Mouse (Mus musculus): Measurements from ENCODE around the gene Mrpl21. TPM values are rescaled to one million over a fixed set of nuclear protein-coding genes. Genes with fewer than 3 reads are reported as not detected.
A peak's percentile ranks its signal among the peaks of the same experiment; 100 is the strongest.

Mrpl21 gene
- total and polyA plus RNA-seq, 3 experiments: 86.0 to 129 (median 116) TPM

- in situ Hi-C loops (cut with MboI; ENCODE audit: low pct_ligation_motif_present, low pct_unique_long_range_greater_than_20kb, low sequenced_read_pairs): no loop called here
- TF ChIP-seq JUND (conservative IDR thresholded peaks at IDR 0.05; ENCODE audit: low read depth, low read length) (no peak), KAT2A (IDR thresholded peaks at IDR 0.05; ENCODE audit: insufficient replicate concordance, low read length) (no peak), E2F4 (IDR thresholded peaks at IDR 0.05; ENCODE audit: insufficient replicate concordance, low read depth, low read length) (no peak), IRF4 (IDR thresholded peaks at IDR 0.05; ENCODE audit: low read depth, low read length) (no peak), PAX5 (IDR thresholded peaks at IDR 0.05; ENCODE audit: low read length) (no peak), TCF12 (IDR thresholded peaks at IDR 0.05; ENCODE audit: low read depth, low read length) (no peak), MYC (IDR thresholded peaks at IDR 0.05; ENCODE audit: low read depth, low read length) (no peak), ZNF384 (IDR thresholded peaks at IDR 0.05; ENCODE audit: low read depth, low read length) (no peak), UBTF (IDR thresholded peaks at IDR 0.05; ENCODE audit: low read depth, low read length) (no peak), TBP (conservative IDR thresholded peaks at IDR 0.05; ENCODE audit: low read depth, low read length) (no peak), POLR2A (IDR thresholded peaks at IDR 0.05; ENCODE audit: low read depth, low read length) (no peak), RCOR1 (conservative IDR thresholded peaks at IDR 0.05; ENCODE audit: low read depth, low read length) (no peak), ETS1 (conservative IDR thresholded peaks at IDR 0.05; ENCODE audit: low read depth, low read length) (no peak), NRF1 (IDR thresholded peaks at IDR 0.05; ENCODE audit: low read depth, low read length) (no peak)
- dilution Hi-C loops (cut with MboI; ENCODE audit: extremely low pct_ligation_motif_present, extremely low pct_unique_long_range_greater_than_20kb, low sequenced_read_pairs): no loop called here
Measured at GRCm38 (mm10) chr19:3275744-3276365, 6.8 kb upstream of the Mrpl21 start.

GRCm38 (mm10) chr19:3281886-3282285, 815 bp upstream of the Mrpl21 start:
- Histone ChIP-seq H3K27me3 (replicated peaks) (no peaks in the 10 kb centered on the region), H3K79me2 (replicated peaks; ENCODE audit: control insufficient read depth, extremely low read depth, insufficient read depth, poor library complexity, severe bottlenecking) (peaks cover 27% of the 10 kb centered on the region), H3K4me2 (ENCODE audit: insufficient read depth, low read depth, poor library complexity, severe bottlenecking) (peak overlapping the region; percentile 79), H3K9ac (ENCODE audit: insufficient read depth, low read depth) (peak overlapping the region; percentile 85), H3K36me3 (replicated peaks in 1 of 2; ENCODE audit: control insufficient read depth in 1 of 2, insufficient read depth in 1 of 2, low read length in 1 of 2) (peaks cover 50 to 70% of the 10 kb centered on the region in 2 experiments), H3K27ac (ENCODE audit: insufficient read depth, low read depth) (no peak overlapping the region), H3K9me3 (replicated peaks; ENCODE audit: low read length) (no peaks in the 10 kb centered on the region), H3K4me3 (replicated peaks in 1 of 3; ENCODE audit: low read depth in 2 of 3, low read length in 2 of 3, poor library complexity in 1 of 3) (peak overlapping the region; percentile 92 to 97 (median 95)), H3K4me1 (ENCODE audit: control insufficient read depth in 1 of 2, insufficient read depth in 2 of 2) (peaks cover 9 to 28% of the 10 kb centered on the region in 2 experiments)
- peak; percentile 8 for DNase-seq (ENCODE audit: extremely low read depth)
- dilution Hi-C loops (cut with MboI; ENCODE audit: extremely low pct_ligation_motif_present, extremely low pct_unique_long_range_greater_than_20kb, low sequenced_read_pairs): no loop called here
- 0 out of 2 replicates have a peak, but pooled peaks have one; percentile 23 for TF ChIP-seq MAX (IDR thresholded peaks at IDR 0.05; ENCODE audit: low read length)
- no peak for TF ChIP-seq POLR2AphosphoS2 (IDR thresholded peaks at IDR 0.05; ENCODE audit: low read depth, low read length)
- in situ Hi-C loops (cut with MboI; ENCODE audit: low pct_ligation_motif_present, low pct_unique_long_range_greater_than_20kb, low sequenced_read_pairs): loop anchor here (5.0 kb wide), 1 partner anchor 90 kb away; no protein-coding TSS in a partner anchor

More at GRCm38 (mm10) chr19:3275744-3276365, 6.8 kb upstream of the Mrpl21 start:
- H3K4me1 ChIP-seq (ENCODE audit: control insufficient read depth in 1 of 2, insufficient read depth in 2 of 2): peaks cover 0 to 6% of the 10 kb centered on the region in 2 experiments; a peak in 2 of 4 replicates
- peaks cover 85 to 96% of the 10 kb centered on the region in 2 experiments for H3K36me3 ChIP-seq (replicated peaks in 1 of 2; ENCODE audit: control insufficient read depth in 1 of 2, insufficient read depth in 1 of 2, low read length in 1 of 2)
- no peak overlapping the region for H3K27ac ChIP-seq (ENCODE audit: insufficient read depth, low read depth)
- H3K27me3 ChIP-seq (replicated peaks): no peaks in the 10 kb centered on the region
- H3K4me3 ChIP-seq (replicated peaks in 1 of 3; ENCODE audit: low read depth in 2 of 3, low read length in 2 of 3, poor library complexity in 1 of 3): no peak overlapping the region
- no peak overlapping the region for H3K4me2 ChIP-seq (ENCODE audit: insufficient read depth, low read depth, poor library complexity, severe bottlenecking)
- H3K9me3 ChIP-seq (replicated peaks; ENCODE audit: low read length): no peaks in the 10 kb centered on the region
- no peak overlapping the region for H3K9ac ChIP-seq (ENCODE audit: insufficient read depth, low read depth)
- no peaks in the 10 kb centered on the region for H3K79me2 ChIP-seq (replicated peaks; ENCODE audit: control insufficient read depth, extremely low read depth, insufficient read depth, poor library complexity, severe bottlenecking)
- DNase-seq (ENCODE audit: extremely low read depth): no peak
